Mouse (Mus musculus): Measurements from ENCODE around the gene Zfp57. TPM values are rescaled to one million over a fixed set of nuclear protein-coding genes. Genes with fewer than 3 reads are reported as not detected.
A peak's percentile ranks its signal among the peaks of the same experiment; 100 is the strongest.
"Not testable (repeated sequence)": the region's sequence is repeated elsewhere in the genome, so short reads cannot be mapped to it uniquely, and the experiment has no call there.

Gene Zfp57
- polyA plus RNA-seq, 1 experiment from 2014 or later, result 112 TPM

GRCm38 (mm10) chr17:36997033-36997735, 3.8 kb upstream of the Zfp57 start:
- WGBS, result 24% methylated on average over 7 of the region's 7 CpGs

GRCm38 (mm10) chr17:36998477-36998876, 2.5 kb upstream of the Zfp57 start:
- Histone ChIP-seq H3K9me3 (no peaks in the 10 kb centered on the region), H3K27me3 (no peaks in the 10 kb centered on the region), H3K4me3 (no peak overlapping the region), H3K4me1 (peaks cover 4% of the 10 kb centered on the region), H3K27ac (no peak overlapping the region), H3K9ac (no peak overlapping the region), H3K36me3 (no peaks in the 10 kb centered on the region), H3K4me2 (no peak overlapping the region)
- 63% methylated on average over 2 of the region's 2 CpGs for WGBS
- ATAC-seq (ENCODE audit: insufficient number of reproducible peaks, insufficient read depth, low FRiP score, low TSS enrichment, low read depth), result no peak

More at GRCm38 (mm10) chr17:36997033-36997735, 3.8 kb upstream of the Zfp57 start:
- ATAC-seq (ENCODE audit: insufficient number of reproducible peaks, insufficient read depth, low FRiP score, low TSS enrichment, low read depth), result no peak
- Histone ChIP-seq H3K27ac (no peak overlapping the region), H3K9ac (no peak overlapping the region), H3K36me3 (no peaks in the 10 kb centered on the region), H3K9me3 (no peaks in the 10 kb centered on the region), H3K4me2 (no peak overlapping the region), H3K4me1 (no peaks in the 10 kb centered on the region), H3K27me3 (no peaks in the 10 kb centered on the region), H3K4me3 (no peak overlapping the region)

GRCm38 (mm10) chr17:37002364-37003330, 1.7 kb downstream of the Zfp57 start:
- WGBS, result under 1% methylated on average over 49 of the region's 49 CpGs

GRCm38 (mm10) chr17:37003366-37003765, 2.4 kb downstream of the Zfp57 start:
- Histone ChIP-seq H3K4me1 (peaks cover 9% of the 10 kb centered on the region), H3K9me3 (no peaks in the 10 kb centered on the region), H3K27me3 (no peaks in the 10 kb centered on the region), H3K4me2 (peak overlapping the region; percentile 72), H3K36me3 (peaks cover 29% of the 10 kb centered on the region), H3K9ac (peak overlapping the region; percentile 96), H3K27ac (peak overlapping the region; percentile 93; the same call in 1 of the 2 replicates), H3K4me3 (peak overlapping the region; percentile 81)
- ATAC-seq (ENCODE audit: insufficient number of reproducible peaks, insufficient read depth, low FRiP score, low TSS enrichment, low read depth), result no peak
- 44% methylated on average over 4 of the region's 4 CpGs for WGBS

More at GRCm38 (mm10) chr17:37002364-37003330, 1.7 kb downstream of the Zfp57 start:
- peak overlapping the region; percentile 96 for H3K9ac ChIP-seq
- peak; percentile 82 for ATAC-seq (ENCODE audit: insufficient number of reproducible peaks, insufficient read depth, low FRiP score, low TSS enrichment, low read depth)
- no peaks in the 10 kb centered on the region for H3K27me3 ChIP-seq
- H3K4me2 ChIP-seq, result peak overlapping the region; percentile 72
- no peaks in the 10 kb centered on the region for H3K9me3 ChIP-seq
- H3K4me3 ChIP-seq, result peak overlapping the region; percentile 81
- peak overlapping the region; percentile 93 for H3K27ac ChIP-seq
- peaks cover 22% of the 10 kb centered on the region for H3K36me3 ChIP-seq
- peaks cover 9% of the 10 kb centered on the region for H3K4me1 ChIP-seq

GRCm38 (mm10) chr17:37008161-37008560, 7.2 kb downstream of the Zfp57 start:
- no peak overlapping the region for H3K4me2 ChIP-seq
- H3K9me3 ChIP-seq, result no peaks in the 10 kb centered on the region
- no peak overlapping the region for H3K4me3 ChIP-seq
- no peaks in the 10 kb centered on the region for H3K27me3 ChIP-seq
- H3K4me1 ChIP-seq, result peaks cover 7% of the 10 kb centered on the region
- WGBS, result 89% methylated on average over 6 of the region's 6 CpGs
- no peak overlapping the region for H3K27ac ChIP-seq
- peaks cover 58% of the 10 kb centered on the region for H3K36me3 ChIP-seq
- H3K9ac ChIP-seq, result no peak overlapping the region
- ATAC-seq (ENCODE audit: insufficient number of reproducible peaks, insufficient read depth, low FRiP score, low TSS enrichment, low read depth), result no peak

- Histone ChIP-seq H3K9ac (no peak overlapping the region), H3K4me2 (no peak overlapping the region), H3K36me3 (peaks cover 58% of the 10 kb centered on the region), H3K27ac (no peak overlapping the region), H3K4me1 (no peaks in the 10 kb centered on the region), H3K27me3 (no peaks in the 10 kb centered on the region), H3K4me3 (no peak overlapping the region), H3K9me3 (no peaks in the 10 kb centered on the region)
- 92% methylated on average over 17 of the region's 17 CpGs for WGBS
- no peak for ATAC-seq (ENCODE audit: insufficient number of reproducible peaks, insufficient read depth, low FRiP score, low TSS enrichment, low read depth)
Measured at GRCm38 (mm10) chr17:37009460-37010042, 8.6 kb downstream of the Zfp57 start.

- WGBS, result 85% methylated on average over 3 of the region's 3 CpGs
- Histone ChIP-seq H3K9me3 (no peaks in the 10 kb centered on the region), H3K27ac (no peak overlapping the region), H3K4me2 (no peak overlapping the region), H3K36me3 (peaks cover 45% of the 10 kb centered on the region), H3K27me3 (no peaks in the 10 kb centered on the region), H3K9ac (no peak overlapping the region), H3K4me1 (peaks cover 4% of the 10 kb centered on the region; the same call in 1 of the 2 replicates), H3K4me3 (no peak overlapping the region)
- ATAC-seq (ENCODE audit: insufficient number of reproducible peaks, insufficient read depth, low FRiP score, low TSS enrichment, low read depth), result no peak
Measured at GRCm38 (mm10) chr17:37011719-37012118, 10.8 kb downstream of the Zfp57 start.

- Histone ChIP-seq H3K27me3 (no peaks in the 10 kb centered on the region), H3K36me3 (peaks cover 41% of the 10 kb centered on the region), H3K27ac (no peak overlapping the region), H3K4me3 (no peak overlapping the region), H3K4me1 (peaks cover 5% of the 10 kb centered on the region; the same call in 1 of the 2 replicates), H3K4me2 (no peak overlapping the region), H3K9me3 (no peaks in the 10 kb centered on the region), H3K9ac (no peak overlapping the region)
- 73% methylated on average over 5 of the region's 5 CpGs for WGBS
- ATAC-seq (ENCODE audit: insufficient number of reproducible peaks, insufficient read depth, low FRiP score, low TSS enrichment, low read depth), result no peak
Measured at GRCm38 (mm10) chr17:37012141-37012540, 11.2 kb downstream of the Zfp57 start.

- peaks cover 5% of the 10 kb centered on the region; the same call in 1 of the 2 replicates for H3K4me1 ChIP-seq
- no peaks in the 10 kb centered on the region for H3K9me3 ChIP-seq
- no peak overlapping the region for H3K9ac ChIP-seq
- no peak overlapping the region for H3K4me3 ChIP-seq
- H3K4me2 ChIP-seq, result no peak overlapping the region
- H3K36me3 ChIP-seq, result no peaks in the 10 kb centered on the region
- H3K27ac ChIP-seq, result peak overlapping the region; percentile 48; the same call in 1 of the 2 replicates
- no peak for ATAC-seq (ENCODE audit: insufficient number of reproducible peaks, insufficient read depth, low FRiP score, low TSS enrichment, low read depth)
- H3K27me3 ChIP-seq, result no peaks in the 10 kb centered on the region
Measured at GRCm38 (mm10) chr17:37016333-37016732, 15.4 kb downstream of the Zfp57 start.

GRCm38 (mm10) chr17:37018328-37018727, 17.4 kb downstream of the Zfp57 start:
- Histone ChIP-seq H3K9me3 (no peaks in the 10 kb centered on the region), H3K9ac (no peak overlapping the region), H3K4me3 (no peak overlapping the region), H3K36me3 (no peaks in the 10 kb centered on the region), H3K4me2 (no peak overlapping the region), H3K4me1 (peaks cover 5% of the 10 kb centered on the region; the same call in 1 of the 2 replicates), H3K27me3 (no peaks in the 10 kb centered on the region), H3K27ac (no peak overlapping the region)
- WGBS, result 77% methylated on average over 3 of the region's 3 CpGs
- no peak for ATAC-seq (ENCODE audit: insufficient number of reproducible peaks, insufficient read depth, low FRiP score, low TSS enrichment, low read depth)

GRCm38 (mm10) chr17:37019242-37019641, 18.3 kb downstream of the Zfp57 start:
- not testable (repeated sequence) for H3K4me3 ChIP-seq; H3K27me3 ChIP-seq; H3K27ac ChIP-seq; H3K4me2 ChIP-seq; H3K9ac ChIP-seq; H3K36me3 ChIP-seq; H3K9me3 ChIP-seq; ATAC-seq (ENCODE audit: insufficient number of reproducible peaks, insufficient read depth, low FRiP score, low TSS enrichment, low read depth); H3K4me1 ChIP-seq
- WGBS, result 87% methylated on average over 5 of the region's 5 CpGs
